Mouse (Mus musculus) heart, embryonic 16.5 days (tissue): Measurements from ENCODE around the gene Ppa2. TPM values are rescaled to one million over a fixed set of nuclear protein-coding genes. Genes with fewer than 3 reads are reported as not detected.

Experiments
- polyA plus RNA-seq: library from polyadenylated mRNA; unstranded; fragments of >200 nt; fragmentation: Nextera tagmentation; extraction: Ambion mirVana; gene quantifications from 2 replicates; pipeline ENCODE4 v1.2.1, GENCODE M21; 2015

The Ppa2 gene
- polyA plus RNA-seq, 1 experiment from 2014 or later = 129 TPM

Other genes starting within 250 kb of the Ppa2 start
- gene Ints12, start 218.3 kb upstream of the Ppa2 start, polyA plus RNA-seq = 10.8 and 12.7 TPM in 2 replicates
- gene Gstcd, start 218.1 kb upstream of the Ppa2 start, polyA plus RNA-seq = 3.7 and 4.1 TPM in 2 replicates
- 0.13 and 0.26 TPM in 2 replicates for gene Arhgef38, start 75.2 kb upstream of the Ppa2 start, polyA plus RNA-seq
- 11.3 and 14.7 TPM in 2 replicates for gene Tet2, start 235.0 kb downstream of the Ppa2 start, polyA plus RNA-seq